Mouse (Mus musculus): ENCODE results near the gene Tdrkh. TPM values are rescaled to one million over a fixed set of nuclear protein-coding genes. Genes with fewer than 3 reads are reported as not detected.

Tdrkh gene
- polyA plus RNA-seq, 1 experiment from 2014 or later: 9.0 TPM

DNA sequence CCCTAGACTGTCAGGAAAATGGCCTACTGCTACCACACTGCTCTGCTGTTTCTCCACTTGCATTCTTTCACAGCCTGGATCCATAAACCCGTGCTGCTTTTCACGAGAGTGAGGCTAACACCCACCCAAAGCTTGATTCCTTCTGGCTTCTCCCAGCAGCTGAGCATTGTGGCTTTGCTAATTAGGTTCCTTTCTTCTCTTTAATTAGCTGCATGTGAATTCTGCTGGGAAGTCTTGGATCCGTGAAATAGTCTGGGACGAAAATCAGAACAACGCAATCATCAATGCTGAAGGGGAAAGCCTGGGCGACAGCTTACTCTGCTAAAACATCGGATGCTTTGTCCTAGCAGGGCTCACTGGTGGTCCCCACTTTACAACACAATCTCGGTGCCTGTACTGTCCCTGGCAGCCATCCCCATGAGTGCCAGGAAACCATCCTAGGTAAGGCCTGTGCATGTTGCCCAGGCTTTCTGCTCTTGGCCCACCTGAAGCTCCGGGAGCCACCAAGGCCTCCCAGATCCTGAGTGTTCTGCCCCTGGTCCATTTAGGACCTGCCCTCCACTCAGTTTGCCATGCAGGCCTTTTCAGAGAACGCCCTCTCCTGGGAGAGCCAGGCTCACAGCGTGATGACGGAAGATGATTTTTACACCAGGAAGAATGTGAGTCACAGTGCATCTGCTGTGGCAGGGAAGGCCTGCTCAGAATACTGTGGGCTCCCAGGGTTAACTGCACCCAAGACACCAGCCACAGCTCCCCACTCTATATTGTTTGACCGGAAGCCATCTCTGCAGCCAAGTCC, 52.8 kb downstream of the Tdrkh start:
- Histone ChIP-seq H3K4me2 (no peak overlapping the region), H3K4me1 (peaks cover 8% of the 10 kb centered on the region; the same call in 1 of the 2 replicates), H3K9me3 (no peaks in the 10 kb centered on the region), H3K27me3 (no peaks in the 10 kb centered on the region; the same call in 1 of the 2 replicates), H3K36me3 (no peaks in the 10 kb centered on the region), H3K9ac (no peak overlapping the region), H3K27ac (peak overlapping the region; percentile 39; the same call in 1 of the 2 replicates), H3K4me3 (no peak overlapping the region)
- WGBS: 51% methylated on average over 13 of the region's 13 CpGs
- no peak for ATAC-seq (ENCODE audit: insufficient number of reproducible peaks, insufficient read depth, low FRiP score, low TSS enrichment, low read depth)

DNA sequence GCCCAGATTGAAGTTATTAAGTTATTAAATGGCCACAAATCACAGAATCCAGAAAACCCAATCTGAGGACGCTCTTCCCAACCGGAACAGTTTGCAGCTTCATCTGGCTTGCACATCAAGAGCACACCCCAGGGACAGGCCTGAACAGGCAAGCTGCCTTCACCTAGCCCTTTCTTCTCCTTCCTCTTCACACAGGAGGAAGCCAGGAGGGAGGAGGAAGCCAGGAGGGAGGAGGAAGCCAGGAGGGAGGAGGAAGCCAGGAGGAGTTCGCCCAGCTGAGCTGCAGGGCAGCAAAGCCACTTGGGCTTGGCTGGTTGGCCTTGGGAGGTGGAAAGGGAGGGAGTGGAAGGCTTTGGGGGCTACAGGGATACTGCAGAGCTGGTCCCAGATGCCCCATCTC, 55.9 kb downstream of the Tdrkh start:
- Histone ChIP-seq H3K36me3 (no peaks in the 10 kb centered on the region), H3K9me3 (no peaks in the 10 kb centered on the region), H3K9ac (no peak overlapping the region), H3K27ac (no peak overlapping the region), H3K27me3 (no peaks in the 10 kb centered on the region; the same call in 1 of the 2 replicates), H3K4me3 (no peak overlapping the region), H3K4me2 (no peak overlapping the region), H3K4me1 (peaks cover 16% of the 10 kb centered on the region)
- no peak for ATAC-seq (ENCODE audit: insufficient number of reproducible peaks, insufficient read depth, low FRiP score, low TSS enrichment, low read depth)
- WGBS: 18% methylated on average over 3 of the region's 3 CpGs

DNA sequence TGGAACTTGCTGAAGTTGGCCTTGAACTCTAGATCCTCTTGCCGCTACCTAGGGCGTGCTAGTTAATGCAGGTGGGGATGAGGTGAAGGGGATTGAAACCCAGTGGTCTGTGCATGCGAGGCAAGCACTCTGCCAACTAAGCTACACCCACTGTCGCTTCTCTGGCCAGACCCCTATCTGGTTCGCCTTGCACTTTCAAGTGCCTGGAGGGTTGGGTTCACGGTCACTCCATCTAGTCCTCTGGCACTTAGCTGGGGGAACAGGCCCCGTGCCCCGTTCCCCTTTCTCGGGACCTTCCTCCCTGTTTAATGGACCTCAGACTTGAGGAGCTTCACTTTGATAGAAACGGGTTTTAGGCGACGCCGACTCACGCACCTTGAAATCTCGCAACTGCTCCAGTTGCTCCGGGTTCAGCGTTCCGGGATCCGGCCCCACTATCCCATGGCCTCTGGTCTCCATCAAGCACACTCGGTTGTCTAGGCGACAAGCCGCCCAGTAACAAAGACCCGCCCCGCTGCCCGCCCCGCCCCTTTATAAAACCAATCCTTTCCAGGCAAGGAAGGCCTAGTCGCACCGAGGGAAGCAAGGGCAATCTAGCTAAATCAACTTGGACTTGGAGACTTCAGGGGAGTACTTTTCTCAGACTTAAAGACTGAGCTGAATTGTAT, 59.5 kb downstream of the Tdrkh start:
- peaks cover 12% of the 10 kb centered on the region for H3K4me1 ChIP-seq
- H3K9ac ChIP-seq: no peak overlapping the region
- no peaks in the 10 kb centered on the region; the same call in 1 of the 2 replicates for H3K27me3 ChIP-seq
- H3K27ac ChIP-seq: no peak overlapping the region
- peak overlapping the region; percentile 54 for H3K4me2 ChIP-seq
- H3K4me3 ChIP-seq: peak overlapping the region; percentile 20
- ATAC-seq (ENCODE audit: insufficient number of reproducible peaks, insufficient read depth, low FRiP score, low TSS enrichment, low read depth): peak; percentile 24; the same call in 1 of the 2 replicates
- H3K9me3 ChIP-seq: no peaks in the 10 kb centered on the region
- no peaks in the 10 kb centered on the region for H3K36me3 ChIP-seq
- 10% methylated on average over 28 of the region's 28 CpGs for WGBS

DNA sequence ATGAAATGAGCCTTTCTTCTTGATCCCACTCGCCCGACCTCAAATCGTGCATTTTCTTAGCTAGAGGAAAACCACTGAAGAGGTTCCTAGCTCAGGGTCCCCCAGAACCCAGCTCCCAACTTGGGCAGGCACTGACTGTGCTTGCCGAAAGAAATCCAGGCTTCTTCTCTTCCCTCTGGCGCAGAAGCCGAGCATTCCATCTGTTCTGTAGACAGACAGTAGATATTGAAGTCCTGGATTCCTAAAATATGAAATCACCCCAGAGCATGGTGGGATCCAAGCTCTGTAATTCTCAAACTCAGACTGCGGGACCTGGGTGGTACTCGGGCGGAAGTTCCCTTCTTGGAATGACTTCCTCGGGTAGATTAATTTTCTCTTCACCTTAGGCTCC, 60.0 kb downstream of the Tdrkh start:
- no peak for ATAC-seq (ENCODE audit: insufficient number of reproducible peaks, insufficient read depth, low FRiP score, low TSS enrichment, low read depth)
- no peak overlapping the region for H3K27ac ChIP-seq
- H3K36me3 ChIP-seq: no peaks in the 10 kb centered on the region
- H3K9ac ChIP-seq: no peak overlapping the region
- H3K9me3 ChIP-seq: no peaks in the 10 kb centered on the region
- no peak overlapping the region; the same call in 1 of the 2 replicates for H3K4me3 ChIP-seq
- WGBS: 49% methylated on average over 10 of the region's 10 CpGs
- H3K27me3 ChIP-seq: no peaks in the 10 kb centered on the region; the same call in 1 of the 2 replicates
- peak overlapping the region; percentile 54; the same call in 1 of the 2 replicates for H3K4me2 ChIP-seq
- peaks cover 12% of the 10 kb centered on the region for H3K4me1 ChIP-seq

DNA sequence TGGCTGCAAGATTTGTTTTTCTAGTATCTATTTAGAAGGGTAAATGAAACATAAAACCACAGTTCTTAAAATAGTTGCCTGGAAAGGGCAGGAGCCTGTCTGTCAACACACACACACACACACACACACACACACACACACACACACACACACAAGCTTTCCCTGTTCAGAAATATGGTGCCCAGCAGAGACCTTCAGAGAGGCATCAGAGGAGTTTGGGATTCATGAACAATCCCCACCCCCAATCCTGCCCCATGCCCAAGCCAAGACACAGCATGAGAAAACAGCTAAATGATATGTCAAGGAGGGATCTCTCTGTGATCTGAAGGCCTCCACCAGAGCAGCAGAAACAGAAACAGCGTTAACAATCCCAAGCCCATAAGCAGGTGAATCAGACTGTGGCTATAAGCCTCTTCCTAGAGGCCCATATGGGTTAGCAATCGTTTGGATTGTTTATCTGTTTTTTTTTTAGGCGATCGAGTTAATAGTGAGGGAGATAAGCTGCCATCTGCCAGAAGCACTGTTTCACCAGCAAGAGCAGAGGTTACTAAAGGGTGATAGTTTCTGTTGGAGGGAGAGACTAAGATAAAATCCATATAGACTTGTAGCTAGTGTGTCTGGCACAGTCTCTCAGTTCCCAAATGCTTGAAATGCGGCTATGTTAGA, 60.6 kb downstream of the Tdrkh start:
- WGBS: 82% methylated on average over 5 of the region's 5 CpGs
- no peak for ATAC-seq (ENCODE audit: insufficient number of reproducible peaks, insufficient read depth, low FRiP score, low TSS enrichment, low read depth)
- H3K36me3 ChIP-seq: no peaks in the 10 kb centered on the region

DNA sequence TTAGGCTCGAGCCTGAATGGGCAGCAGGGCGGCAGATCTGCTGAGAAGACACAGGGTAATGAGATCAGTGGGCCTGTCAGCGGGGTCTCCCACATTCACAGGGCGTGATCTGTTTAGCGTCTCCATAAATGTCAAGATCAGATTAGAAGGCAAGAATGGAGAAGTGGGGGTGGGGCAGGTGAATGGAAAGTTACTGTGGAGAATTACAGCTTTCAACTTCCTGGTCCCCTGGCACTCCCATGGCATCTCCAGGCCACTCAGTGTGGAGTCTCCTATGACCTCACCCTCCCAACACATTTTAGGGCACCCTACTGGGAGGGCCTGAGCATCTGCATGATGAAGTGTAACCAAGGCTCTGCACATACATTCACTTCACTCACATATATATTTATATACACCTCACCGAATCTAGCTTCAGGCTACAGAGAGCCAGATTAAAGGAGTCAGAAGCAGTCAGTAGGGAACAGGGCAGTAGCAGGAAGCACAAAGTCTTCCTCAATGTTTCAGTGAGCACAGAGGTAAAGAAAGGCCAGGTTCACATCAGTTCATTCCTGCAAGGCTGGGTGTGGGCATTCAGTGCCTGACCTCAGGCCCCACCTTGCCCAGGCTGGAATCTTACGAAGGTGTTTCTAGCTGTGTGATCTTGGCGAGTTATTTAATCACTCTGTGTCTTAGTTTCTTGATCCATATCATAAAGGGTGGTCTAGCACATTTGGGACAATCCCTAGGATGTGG, 63.4 kb downstream of the Tdrkh start:
- Histone ChIP-seq H3K4me3 (no peak overlapping the region), H3K27me3 (peaks cover 32% of the 10 kb centered on the region), H3K27ac (no peak overlapping the region), H3K4me2 (no peak overlapping the region), H3K9ac (no peak overlapping the region), H3K4me1 (peaks cover 9% of the 10 kb centered on the region), H3K36me3 (no peaks in the 10 kb centered on the region), H3K9me3 (no peaks in the 10 kb centered on the region)
- no peak for ATAC-seq (ENCODE audit: insufficient number of reproducible peaks, insufficient read depth, low FRiP score, low TSS enrichment, low read depth)
- WGBS: 68% methylated on average over 8 of the region's 8 CpGs

More for the DNA sequence above, 60.6 kb downstream of the Tdrkh start:
- no peak overlapping the region for H3K9ac ChIP-seq
- no peak overlapping the region for H3K4me3 ChIP-seq
- peaks cover 12% of the 10 kb centered on the region for H3K4me1 ChIP-seq
- H3K4me2 ChIP-seq: no peak overlapping the region
- peaks cover 4% of the 10 kb centered on the region for H3K27me3 ChIP-seq
- no peak overlapping the region for H3K27ac ChIP-seq
- H3K9me3 ChIP-seq: no peaks in the 10 kb centered on the region

DNA sequence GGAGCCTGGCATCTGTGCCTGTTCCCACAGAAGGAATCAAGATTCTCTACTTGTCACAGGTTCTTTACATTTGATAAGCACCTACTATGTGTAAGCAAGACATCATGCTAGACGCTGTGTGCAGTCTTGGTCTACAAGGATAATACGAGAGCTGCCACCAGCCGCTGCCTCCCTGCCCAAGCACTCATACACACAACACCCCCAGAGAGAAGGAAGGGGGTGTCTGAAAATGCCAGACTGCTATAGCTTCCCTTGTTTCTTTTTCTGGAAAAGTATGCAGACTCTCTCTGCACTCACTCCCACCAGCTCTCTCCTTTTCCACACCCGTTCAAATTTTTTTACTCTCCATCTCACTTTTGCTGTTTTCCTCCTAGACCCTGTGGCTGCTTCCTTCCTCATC, 64.4 kb downstream of the Tdrkh start:
- Histone ChIP-seq H3K4me1 (peaks cover 7% of the 10 kb centered on the region), H3K9ac (no peak overlapping the region), H3K9me3 (no peaks in the 10 kb centered on the region), H3K27ac (no peak overlapping the region), H3K4me2 (no peak overlapping the region), H3K36me3 (no peaks in the 10 kb centered on the region), H3K27me3 (peaks cover 38% of the 10 kb centered on the region), H3K4me3 (no peak overlapping the region)
- WGBS: 61% methylated on average over 4 of the region's 4 CpGs
- no peak for ATAC-seq (ENCODE audit: insufficient number of reproducible peaks, insufficient read depth, low FRiP score, low TSS enrichment, low read depth)

DNA sequence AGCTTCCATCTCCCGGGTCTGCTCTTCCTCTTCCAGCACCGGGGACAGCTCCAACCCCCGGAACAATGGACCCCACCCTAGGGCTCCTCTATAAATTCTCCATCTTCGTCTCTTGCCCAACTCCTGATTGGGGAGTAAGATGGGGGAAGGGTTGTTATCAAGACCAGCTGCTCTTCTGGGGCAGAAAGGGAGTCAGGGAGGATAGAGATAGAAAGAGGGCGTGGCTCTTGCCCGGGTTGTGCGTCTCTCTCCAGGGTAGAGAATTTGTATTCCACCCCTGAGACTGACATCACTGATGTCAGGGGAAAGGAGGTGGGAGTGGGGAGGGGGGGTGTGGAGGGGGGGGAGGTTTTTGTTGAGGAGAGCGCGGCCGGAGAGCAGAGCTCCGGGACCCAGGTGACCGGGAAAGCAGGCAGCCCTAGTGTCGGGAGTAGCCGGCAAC, 64.9 kb downstream of the Tdrkh start, which contains the start of gene Celf3:
TSS of gene Celf3 (plus strand) at position 315 of the 442 bp plus-strand sequence.
- under 1% methylated on average over 14 of the region's 14 CpGs for WGBS
- Histone ChIP-seq H3K4me3 (no peak within 1 kb of the TSS), H3K27me3 (peaks cover 38% of the 10 kb centered on the region), H3K4me1 (peaks cover 2% of the 10 kb centered on the region; the same call in 1 of the 2 replicates), H3K9me3 (no peaks in the 10 kb centered on the region), H3K36me3 (no peaks in the 10 kb centered on the region), H3K9ac (no peak within 1 kb of the TSS), H3K27ac (no peak within 1 kb of the TSS), H3K4me2 (peak within 1 kb of the TSS; percentile 28)
- ATAC-seq (ENCODE audit: insufficient number of reproducible peaks, insufficient read depth, low FRiP score, low TSS enrichment, low read depth): no peak

GRCm38 (mm10) chr3:94478591-94479169, 65.6 kb downstream of the Tdrkh start:
- no peak overlapping the region for H3K27ac ChIP-seq

DNA sequence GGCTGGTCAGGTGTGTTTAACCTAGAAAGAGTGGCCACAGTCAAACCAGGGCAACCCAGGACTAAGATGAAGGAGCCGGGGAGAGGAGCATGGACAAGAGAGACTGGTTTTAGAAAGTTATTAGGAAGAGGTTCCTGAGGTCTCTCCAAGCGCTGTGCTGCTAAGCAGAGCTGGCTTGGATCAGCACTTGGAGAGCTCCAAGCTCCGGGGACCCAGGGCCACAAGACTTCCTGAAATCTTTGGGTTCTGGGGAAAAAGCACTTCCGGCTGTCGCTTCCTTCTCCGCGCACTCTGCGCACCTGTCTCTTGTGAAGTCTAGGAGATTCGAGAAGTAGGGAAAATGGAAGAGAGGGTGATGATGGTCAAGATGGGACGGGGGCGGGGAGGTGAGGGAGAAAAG, 66.5 kb downstream of the Tdrkh start:
- Histone ChIP-seq H3K27ac (no peak overlapping the region), H3K9me3 (no peaks in the 10 kb centered on the region), H3K4me2 (peak overlapping the region; percentile 55), H3K4me3 (peak overlapping the region; percentile 27), H3K4me1 (peaks cover 3% of the 10 kb centered on the region), H3K9ac (no peak overlapping the region), H3K27me3 (peaks cover 38% of the 10 kb centered on the region), H3K36me3 (no peaks in the 10 kb centered on the region)
- 4% methylated on average over 11 of the region's 11 CpGs for WGBS
- no peak for ATAC-seq (ENCODE audit: insufficient number of reproducible peaks, insufficient read depth, low FRiP score, low TSS enrichment, low read depth)

More at GRCm38 (mm10) chr3:94478591-94479169, 65.6 kb downstream of the Tdrkh start:
- H3K36me3 ChIP-seq: no peaks in the 10 kb centered on the region
- 3% methylated on average over 9 of the region's 9 CpGs for WGBS
- no peaks in the 10 kb centered on the region; the same call in 1 of the 2 replicates for H3K4me1 ChIP-seq
- ATAC-seq (ENCODE audit: insufficient number of reproducible peaks, insufficient read depth, low FRiP score, low TSS enrichment, low read depth): no peak
- H3K4me3 ChIP-seq: no peak overlapping the region
- H3K9ac ChIP-seq: no peak overlapping the region
- H3K4me2 ChIP-seq: no peak overlapping the region; the same call in 1 of the 2 replicates
- peaks cover 38% of the 10 kb centered on the region for H3K27me3 ChIP-seq
- H3K9me3 ChIP-seq: no peaks in the 10 kb centered on the region

Data from embryonic facial prominence, embryonic 13.5 days (tissue).